Mouse (Mus musculus): ENCODE data around the gene Clec4g. TPM values are rescaled to one million over a fixed set of nuclear protein-coding genes. Genes with fewer than 3 reads are reported as not detected.

Clec4g gene
- polyA plus RNA-seq, 1 experiment from 2014 or later, result 30.2 TPM

GRCm38 (mm10) chr8:3676993-3677579 lies 43.4 kb downstream of the Clec4g start:
- no peak for TF ChIP-seq EP300 (IDR thresholded peaks at IDR 0.05; ENCODE audit: low read depth)
- no peak for DNase-seq
- under 1% methylated on average over 15 of the region's 15 CpGs for WGBS (ENCODE audit: insufficient replicate concordance)
- Histone ChIP-seq H3K4me1 (ENCODE audit: insufficient read depth) (peaks cover 19% of the 10 kb centered on the region), H3K4me2 (ENCODE audit: low read depth, low read length) (peak overlapping the region; percentile 89), H3K9me3 (ENCODE audit: low read length) (no peaks in the 10 kb centered on the region), H3K36me3 (replicated peaks; ENCODE audit: insufficient read depth, low read length) (peaks cover 22% of the 10 kb centered on the region), H3K9ac (replicated peaks) (peak overlapping the region; percentile 94), H3K27ac (ENCODE audit: low read depth) (peak overlapping the region; percentile 97), H3K4me3 (ENCODE audit: low read depth, low read length) (peak overlapping the region; percentile 94), H3K27me3 (ENCODE audit: insufficient read depth, low read length) (no peaks in the 10 kb centered on the region)
- ATAC-seq, result no peak

DNA sequence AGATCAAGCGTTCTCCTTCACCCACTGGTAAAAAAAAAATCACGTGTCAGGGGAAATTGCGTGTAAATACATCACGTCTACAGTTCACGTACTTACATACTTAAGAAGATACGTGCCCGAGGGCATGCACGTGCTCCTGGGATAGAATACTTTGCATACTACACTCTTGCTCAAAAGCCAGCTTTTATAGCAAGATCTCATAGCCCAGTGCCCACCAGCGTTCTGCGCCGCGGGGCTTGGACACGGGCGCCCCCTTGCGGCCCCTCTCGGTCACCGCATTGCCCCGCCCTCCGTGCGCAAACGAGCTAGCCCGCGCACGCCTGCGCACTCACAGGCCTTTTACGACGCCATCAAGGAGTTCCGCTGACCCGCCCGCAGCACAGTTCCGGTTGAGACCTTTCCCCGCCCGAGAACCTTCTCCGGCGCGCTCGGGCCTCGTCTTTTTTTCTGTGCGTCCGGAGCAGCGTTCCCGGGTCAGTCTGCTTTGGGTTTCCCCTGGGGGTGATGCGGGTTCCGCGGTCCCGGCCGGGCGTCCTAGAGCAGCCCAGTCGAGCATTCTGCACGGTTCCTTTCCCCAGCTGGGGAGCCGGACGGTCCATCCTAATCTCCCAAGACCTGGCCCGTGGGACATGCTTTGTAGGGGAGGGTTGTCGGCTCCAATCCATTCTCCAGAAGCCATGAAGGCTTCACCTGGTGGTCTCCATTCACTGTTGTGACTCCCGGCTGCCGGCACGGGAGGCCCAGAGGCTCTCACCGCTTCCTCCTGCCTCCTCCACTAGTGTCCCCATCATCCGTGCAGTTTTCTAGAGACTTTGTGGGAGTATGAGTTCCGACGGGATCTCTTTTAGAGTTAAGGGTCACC lies 44.1 kb downstream of the Clec4g start, which contains the start of gene Trappc5:
Trappc5 (plus strand) TSS at position 169 of the 862 bp plus-strand sequence.
- Histone ChIP-seq H3K4me2 (ENCODE audit: low read depth, low read length) (peak within 1 kb of the TSS; percentile 89), H3K27ac (ENCODE audit: low read depth) (peak within 1 kb of the TSS; percentile 97), H3K4me3 (ENCODE audit: low read depth, low read length) (peak within 1 kb of the TSS; percentile 94), H3K9ac (replicated peaks) (peak within 1 kb of the TSS; percentile 94), H3K36me3 (replicated peaks; ENCODE audit: insufficient read depth, low read length) (peaks cover 22% of the 10 kb centered on the region), H3K27me3 (ENCODE audit: insufficient read depth, low read length) (no peaks in the 10 kb centered on the region), H3K4me1 (ENCODE audit: insufficient read depth) (peaks cover 19% of the 10 kb centered on the region), H3K9me3 (ENCODE audit: low read length) (no peaks in the 10 kb centered on the region)
- ATAC-seq (peak; percentile 92), DNase-seq (peak; percentile 94)
- no peak; the same call in 1 of the 2 replicates for TF ChIP-seq EP300 (IDR thresholded peaks at IDR 0.05; ENCODE audit: low read depth)
- peak; percentile 99 for TF ChIP-seq CTCF (IDR thresholded peaks at IDR 0.05; ENCODE audit: low read depth)
- WGBS (ENCODE audit: insufficient replicate concordance), result 1% methylated on average over 57 of the region's 61 CpGs

- H3K9me3 ChIP-seq (ENCODE audit: low read length), result no peaks in the 10 kb centered on the region
- H3K4me3 ChIP-seq (ENCODE audit: low read depth, low read length), result no peak overlapping the region
- no peak for DNase-seq
- ATAC-seq, result no peak
- peaks cover 19% of the 10 kb centered on the region for H3K4me1 ChIP-seq (ENCODE audit: insufficient read depth)
- no peak overlapping the region for H3K27ac ChIP-seq (ENCODE audit: low read depth)
- H3K36me3 ChIP-seq (replicated peaks; ENCODE audit: insufficient read depth, low read length), result peaks cover 10% of the 10 kb centered on the region
- no peak overlapping the region for H3K9ac ChIP-seq (replicated peaks)
- no peak for TF ChIP-seq CTCF (IDR thresholded peaks at IDR 0.05; ENCODE audit: low read depth)
- no peak for TF ChIP-seq EP300 (IDR thresholded peaks at IDR 0.05; ENCODE audit: low read depth)
- WGBS (ENCODE audit: insufficient replicate concordance), result 57% methylated on average over 3 of the region's 3 CpGs
- no peak overlapping the region for H3K4me2 ChIP-seq (ENCODE audit: low read depth, low read length)
- no peaks in the 10 kb centered on the region for H3K27me3 ChIP-seq (ENCODE audit: insufficient read depth, low read length)
These were observed 45.8 kb downstream of the Clec4g start for GRCm38 (mm10) chr8:3674671-3675070.

DNA sequence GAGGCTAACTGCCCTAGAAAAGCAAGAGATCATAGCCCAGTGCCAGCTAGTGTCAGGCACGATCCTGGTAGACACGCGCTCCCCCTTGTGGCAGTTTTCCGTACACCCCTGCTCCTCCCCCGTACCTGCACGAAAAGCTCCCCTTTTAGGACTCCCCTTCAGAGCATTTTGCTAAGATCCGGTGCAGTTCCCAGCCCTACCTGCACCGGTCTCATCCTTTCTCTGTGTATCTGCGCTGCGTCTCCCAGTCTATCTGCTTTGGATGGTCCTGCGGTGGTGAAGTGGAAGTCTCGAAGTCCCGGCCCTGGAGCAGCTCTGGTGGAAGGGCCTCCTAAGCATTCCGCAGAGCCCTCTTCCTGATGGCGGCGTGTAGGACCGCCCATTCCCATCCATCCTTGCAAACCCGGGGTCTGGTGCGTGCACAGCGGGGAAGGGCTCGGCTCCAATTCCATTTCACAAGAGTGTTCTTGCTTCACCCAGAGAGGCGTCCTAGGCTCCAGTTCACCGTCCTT lies 48.4 kb downstream of the Clec4g start, which contains the start of gene Fcor:
Fcor (minus strand) TSS at position 383 of the 512 bp plus-strand sequence.
- H3K4me2 ChIP-seq (ENCODE audit: low read depth, low read length), result peak within 1 kb of the TSS; percentile 82
- peak within 1 kb of the TSS; percentile 54 for H3K4me3 ChIP-seq (ENCODE audit: low read depth, low read length)
- DNase-seq (peak; percentile 88), ATAC-seq (peak; percentile 66)
- peaks cover 8% of the 10 kb centered on the region for H3K4me1 ChIP-seq (ENCODE audit: insufficient read depth)
- peak within 1 kb of the TSS; percentile 1; the same call in 1 of the 2 replicates for H3K27ac ChIP-seq (ENCODE audit: low read depth)
- H3K9me3 ChIP-seq (ENCODE audit: low read length), result no peaks in the 10 kb centered on the region
- 2% methylated on average over 23 of the region's 23 CpGs for WGBS (ENCODE audit: insufficient replicate concordance)
- TF ChIP-seq CTCF (IDR thresholded peaks at IDR 0.05; ENCODE audit: low read depth) (peak; percentile 95), EP300 (IDR thresholded peaks at IDR 0.05; ENCODE audit: low read depth) (0 out of 2 replicates have a peak, but pooled peaks have one; percentile 11)
- no peaks in the 10 kb centered on the region for H3K36me3 ChIP-seq (replicated peaks; ENCODE audit: insufficient read depth, low read length)
- no peaks in the 10 kb centered on the region for H3K27me3 ChIP-seq (ENCODE audit: insufficient read depth, low read length)
- H3K9ac ChIP-seq (replicated peaks), result peak within 1 kb of the TSS; percentile 47

GRCm38 (mm10) chr8:3670388-3670787 lies 50.1 kb downstream of the Clec4g start:
- peaks cover 3% of the 10 kb centered on the region; the same call in 1 of the 2 replicates for H3K4me1 ChIP-seq (ENCODE audit: insufficient read depth)
- peak; percentile 60 for DNase-seq
- WGBS (ENCODE audit: insufficient replicate concordance), result 56% methylated on average over 2 of the region's 2 CpGs

GRCm38 (mm10) chr8:3665507-3665906 lies 54.9 kb downstream of the Clec4g start, which contains the start of gene Mcemp1:
Mcemp1 (plus strand) TSS chr8:3665754.
- H3K27ac ChIP-seq (ENCODE audit: low read depth), result peak within 1 kb of the TSS; percentile 82
- peak within 1 kb of the TSS; percentile 37 for H3K4me3 ChIP-seq (ENCODE audit: low read depth, low read length)
- no peaks in the 10 kb centered on the region for H3K27me3 ChIP-seq (ENCODE audit: insufficient read depth, low read length)
- no peaks in the 10 kb centered on the region for H3K9me3 ChIP-seq (ENCODE audit: low read length)
- H3K4me1 ChIP-seq (ENCODE audit: insufficient read depth), result no peaks in the 10 kb centered on the region
- DNase-seq (no peak), ATAC-seq (peak; percentile 35; the same call in 1 of the 2 replicates)
- H3K4me2 ChIP-seq (ENCODE audit: low read depth, low read length), result peak within 1 kb of the TSS; percentile 44
- no peaks in the 10 kb centered on the region for H3K36me3 ChIP-seq (replicated peaks; ENCODE audit: insufficient read depth, low read length)
- H3K9ac ChIP-seq (replicated peaks), result peak within 1 kb of the TSS; percentile 30; the same call in 1 of the 2 replicates
- no peak for TF ChIP-seq EP300 (IDR thresholded peaks at IDR 0.05; ENCODE audit: low read depth)
- TF ChIP-seq CTCF (IDR thresholded peaks at IDR 0.05; ENCODE audit: low read depth), result no peak
- WGBS (ENCODE audit: insufficient replicate concordance), result 57% methylated on average over 6 of the region's 6 CpGs

More at GRCm38 (mm10) chr8:3670388-3670787, 50.1 kb downstream of the Clec4g start:
- H3K9ac ChIP-seq (replicated peaks), result no peak overlapping the region
- H3K4me2 ChIP-seq (ENCODE audit: low read depth, low read length), result peak overlapping the region; percentile 49; the same call in 1 of the 2 replicates
- ATAC-seq, result no peak
- no peak overlapping the region for H3K27ac ChIP-seq (ENCODE audit: low read depth)
- H3K9me3 ChIP-seq (ENCODE audit: low read length), result no peaks in the 10 kb centered on the region
- H3K4me3 ChIP-seq (ENCODE audit: low read depth, low read length), result no peak overlapping the region
- no peaks in the 10 kb centered on the region for H3K36me3 ChIP-seq (replicated peaks; ENCODE audit: insufficient read depth, low read length)
- no peak for TF ChIP-seq EP300 (IDR thresholded peaks at IDR 0.05; ENCODE audit: low read depth)
- no peak for TF ChIP-seq CTCF (IDR thresholded peaks at IDR 0.05; ENCODE audit: low read depth)
- H3K27me3 ChIP-seq (ENCODE audit: insufficient read depth, low read length), result no peaks in the 10 kb centered on the region

Measured in liver, postnatal 0 days (tissue).